Mouse (Mus musculus): ENCODE measurements around the gene Nbea. TPM values are rescaled to one million over a fixed set of nuclear protein-coding genes. Genes with fewer than 3 reads are reported as not detected.

Gene Nbea
- polyA plus RNA-seq, 1 experiment: 17.5 TPM

DNA sequence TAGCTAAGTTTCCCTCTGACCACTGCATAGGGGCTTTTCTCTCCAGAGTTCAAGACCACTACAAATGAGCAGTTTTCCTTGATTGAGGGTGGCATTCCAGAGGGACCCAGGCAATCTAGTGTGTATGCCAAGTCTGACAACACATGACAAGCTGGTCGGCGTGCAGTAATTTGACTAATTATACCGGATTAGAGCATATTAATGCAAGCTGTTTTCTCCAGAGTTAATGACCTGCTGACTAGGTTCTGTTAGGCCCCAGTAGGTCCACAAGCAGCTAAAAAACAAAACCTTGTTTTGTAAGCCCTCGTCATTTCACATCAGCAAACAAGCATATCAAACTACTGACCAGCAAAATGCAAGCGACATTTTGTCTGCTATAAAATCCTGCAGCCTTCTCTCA, 432.1 kb downstream of the Nbea start:
- DNase-seq (ENCODE audit: low spot score): no peak

DNA sequence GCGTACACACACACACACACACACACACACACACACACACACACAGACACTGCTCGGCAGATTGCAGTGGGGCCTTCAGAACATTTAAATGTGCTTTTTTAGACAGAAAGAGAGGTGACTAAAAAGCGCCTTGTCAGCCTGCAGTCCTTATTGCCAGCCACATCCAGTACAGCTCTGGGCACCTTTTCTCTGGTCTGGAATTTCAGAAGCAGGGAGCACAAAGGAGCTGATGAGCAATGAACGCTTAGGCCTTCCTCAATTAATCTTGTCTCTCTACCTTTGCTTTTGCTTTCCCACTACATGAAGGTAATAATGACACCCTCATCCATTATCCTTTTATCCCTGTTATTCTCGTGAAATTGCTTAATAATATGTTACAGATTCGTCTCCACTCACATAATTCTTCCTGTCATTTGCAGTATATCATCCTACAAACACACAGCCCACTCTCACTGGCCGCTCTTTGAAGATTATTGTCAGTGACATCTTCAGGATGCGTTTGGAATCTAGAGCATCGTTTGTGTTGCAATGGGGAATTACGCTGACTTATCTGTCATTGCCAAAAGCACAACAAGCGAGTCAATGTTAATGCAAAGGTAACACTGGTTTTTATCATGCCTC, 432.9 kb downstream of the Nbea start:
- no peak for DNase-seq (ENCODE audit: low spot score)

DNA sequence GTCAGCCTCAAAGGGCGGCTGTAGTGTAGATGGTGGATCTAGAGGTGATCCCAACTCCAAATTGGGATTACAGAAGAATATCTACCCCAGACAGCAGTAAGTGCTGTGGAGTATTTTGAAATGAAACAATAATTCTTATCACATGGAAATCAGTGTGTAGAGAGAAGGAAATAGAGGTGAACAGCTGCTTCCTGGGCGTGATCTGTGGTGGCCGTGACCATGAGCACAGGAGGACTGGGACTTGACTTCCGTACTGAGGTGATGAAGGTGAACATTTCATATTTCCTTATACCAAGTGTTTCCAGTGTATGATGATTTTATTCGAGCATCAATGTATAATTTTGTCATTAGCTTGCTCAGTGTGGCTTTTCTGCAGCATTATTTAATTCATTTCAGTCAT, 439.6 kb downstream of the Nbea start:
- DNase-seq (ENCODE audit: low spot score): no peak

DNA sequence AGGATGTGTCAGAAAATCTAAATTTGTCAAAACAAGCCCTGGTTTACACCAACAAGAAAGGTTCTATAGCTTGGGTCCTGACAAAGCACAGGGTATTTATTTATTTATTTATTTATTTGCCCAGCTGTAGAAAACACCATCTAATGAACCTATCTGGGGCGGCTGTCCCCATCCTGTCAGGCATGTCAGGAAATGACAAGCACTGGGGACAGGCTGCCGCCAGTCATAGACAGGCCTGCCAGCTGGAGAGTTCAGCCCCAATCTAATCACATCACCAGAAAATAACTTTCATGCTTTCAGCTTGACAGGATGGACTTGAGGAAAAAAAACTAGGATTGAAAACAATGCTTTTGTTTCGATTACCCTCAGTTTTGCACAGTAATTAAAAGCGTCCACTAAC, 440.8 kb downstream of the Nbea start:
- no peak for DNase-seq (ENCODE audit: low spot score)

DNA sequence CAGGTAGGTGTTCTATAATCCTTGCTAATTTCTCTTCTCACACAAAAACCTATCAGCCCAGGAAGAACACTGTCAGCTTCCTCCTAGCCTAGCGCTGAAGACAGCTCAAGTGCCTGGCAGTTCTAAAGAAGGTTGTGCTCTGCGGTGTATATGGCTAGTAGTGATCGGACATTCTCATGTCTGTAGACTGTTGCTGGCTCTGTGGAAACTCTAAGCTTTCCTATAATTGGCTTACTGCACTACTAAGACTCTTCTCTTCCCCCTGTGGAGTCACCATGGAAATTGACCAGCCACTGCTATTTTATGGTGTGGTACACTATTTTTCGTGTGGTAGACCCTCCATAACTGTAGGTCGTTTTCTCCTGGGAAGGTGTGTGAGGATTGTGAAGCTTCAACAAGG, 441.3 kb downstream of the Nbea start:
- no peak for DNase-seq (ENCODE audit: low spot score)

DNA sequence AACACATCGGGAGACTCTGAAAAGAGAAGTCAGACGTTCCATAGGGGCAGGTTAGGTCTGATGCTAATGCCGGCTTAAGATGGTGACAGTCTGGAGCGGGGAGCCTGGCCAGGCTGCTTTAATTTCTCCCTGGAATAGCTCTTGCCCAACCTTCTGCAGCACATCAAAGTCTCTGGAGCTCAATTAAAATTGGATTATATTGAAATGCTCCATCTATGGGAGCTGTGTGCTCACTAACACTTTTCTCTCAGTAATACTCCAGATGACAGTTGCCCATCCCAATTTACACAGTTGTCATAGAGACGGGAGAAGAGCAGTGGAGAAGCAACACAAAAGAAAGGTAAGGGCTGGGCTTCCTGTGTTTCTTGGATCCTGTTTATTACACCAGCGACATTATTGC, 442.1 kb downstream of the Nbea start:
- no peak for DNase-seq (ENCODE audit: low spot score)

DNA sequence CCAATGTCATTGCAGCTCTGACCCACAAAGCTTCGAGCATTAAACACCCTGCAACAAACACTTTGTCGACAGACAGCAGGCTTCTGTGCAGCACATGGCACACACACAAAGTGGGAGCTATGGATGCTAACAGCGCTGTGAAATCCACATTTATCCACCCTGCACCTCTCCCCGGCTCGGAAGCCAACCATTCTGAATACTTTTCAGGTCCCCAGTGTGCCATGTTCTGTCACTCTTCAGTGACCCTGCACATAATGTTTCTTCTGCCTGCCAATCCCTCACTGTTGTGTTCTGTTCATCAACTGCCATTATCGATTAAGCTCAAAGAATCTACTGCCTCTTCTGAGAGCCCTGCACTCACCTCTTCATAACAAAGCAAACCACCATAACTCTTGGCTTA, 449.8 kb downstream of the Nbea start:
- no peak for DNase-seq (ENCODE audit: low spot score)

DNA sequence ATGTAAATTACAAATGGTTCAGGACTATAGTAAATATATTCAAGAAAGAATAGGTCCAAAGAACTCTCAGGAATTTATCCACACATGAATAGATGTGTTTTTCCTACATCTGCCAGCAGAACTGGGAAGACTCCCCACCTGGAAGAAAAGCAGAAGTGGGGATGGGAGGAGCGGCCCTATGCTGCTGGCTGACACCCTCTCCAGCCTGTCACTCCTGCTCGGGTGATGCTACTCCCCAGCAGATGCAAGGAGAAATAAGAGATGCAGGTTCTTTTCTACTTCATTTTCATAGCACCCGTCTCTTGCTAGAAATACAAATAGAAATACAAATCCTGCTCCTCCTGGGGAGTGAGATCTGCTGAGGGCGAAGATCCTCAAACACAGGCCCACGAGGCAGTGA, 453.0 kb downstream of the Nbea start:
- DNase-seq (ENCODE audit: low spot score): no peak

DNA sequence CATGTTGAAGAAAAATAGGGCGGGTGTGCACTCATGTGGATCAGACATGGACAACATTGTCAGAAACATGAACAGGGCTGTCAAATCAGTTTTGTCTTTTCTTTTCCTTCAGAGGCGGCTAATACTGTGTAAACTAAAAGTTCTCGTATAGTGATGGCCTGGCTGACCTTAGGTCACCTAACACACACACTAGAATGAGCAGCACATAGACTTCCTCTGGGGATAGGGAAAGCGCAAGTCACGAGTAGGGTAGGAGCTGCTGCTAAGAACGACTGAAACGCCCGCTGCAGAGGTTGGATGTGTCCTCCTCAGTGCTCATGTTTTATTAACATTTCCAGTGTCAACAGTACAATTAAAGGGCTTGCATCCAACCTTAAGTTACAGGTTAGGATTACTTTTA, 453.4 kb downstream of the Nbea start:
- no peak for DNase-seq (ENCODE audit: low spot score)

DNA sequence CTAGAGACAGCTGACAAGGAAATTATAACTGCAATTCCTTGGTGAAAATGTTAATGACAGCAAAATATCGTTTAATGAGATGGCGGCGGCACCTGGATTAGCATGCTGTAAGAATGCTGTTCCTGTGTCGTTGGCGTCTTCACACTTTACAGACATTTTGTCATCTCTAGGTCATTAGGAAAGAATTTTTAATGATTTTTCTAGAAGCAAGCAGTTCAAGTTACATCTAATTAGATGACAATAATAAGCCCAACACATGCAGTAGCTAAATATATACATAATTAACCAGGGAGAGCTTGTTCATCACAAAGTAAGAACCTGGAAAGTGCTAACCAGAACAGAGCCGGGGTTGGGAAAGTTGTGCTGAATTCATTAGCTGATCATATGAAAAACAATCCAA, 469.2 kb downstream of the Nbea start:
- no peak for DNase-seq (ENCODE audit: low spot score)

DNA sequence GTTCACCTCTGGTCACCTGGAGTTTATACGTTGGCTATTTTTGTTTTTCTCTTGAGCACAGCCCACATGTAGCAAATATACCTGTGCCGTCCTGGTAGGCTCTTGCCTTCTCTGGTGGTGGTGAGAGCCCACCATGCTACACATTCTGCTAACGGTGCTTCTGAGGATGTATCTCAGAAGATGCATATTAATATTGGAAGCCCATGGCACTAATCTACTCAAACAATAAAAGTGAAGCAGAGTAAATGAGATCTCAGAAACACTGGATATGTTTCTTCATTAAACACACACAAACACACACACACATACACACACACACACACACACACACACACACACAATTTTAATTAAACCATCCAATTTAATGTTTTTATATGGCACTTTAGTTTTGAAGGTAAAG, 469.6 kb downstream of the Nbea start:
- DNase-seq (ENCODE audit: low spot score): no peak

DNA sequence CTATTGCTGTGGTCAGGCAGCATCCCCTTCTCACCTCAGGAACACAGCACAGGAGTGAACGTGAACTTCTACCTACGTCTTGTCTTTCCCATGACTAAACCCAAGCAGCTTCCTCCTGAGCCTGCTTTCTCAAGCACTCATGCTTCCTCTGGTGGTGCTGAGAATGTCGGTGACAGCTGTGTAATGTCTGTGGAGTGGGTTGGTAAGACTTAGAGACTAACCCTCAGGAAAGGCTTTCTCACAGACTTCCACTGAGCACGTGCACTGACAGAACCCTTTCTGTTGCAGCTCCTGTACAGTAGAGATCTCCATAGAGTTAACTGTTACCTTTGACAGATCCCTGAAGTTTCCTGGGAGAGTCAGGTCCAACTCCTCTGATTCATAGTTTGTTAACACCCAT, 473.2 kb downstream of the Nbea start:
- no peak for DNase-seq (ENCODE audit: low spot score)

DNA sequence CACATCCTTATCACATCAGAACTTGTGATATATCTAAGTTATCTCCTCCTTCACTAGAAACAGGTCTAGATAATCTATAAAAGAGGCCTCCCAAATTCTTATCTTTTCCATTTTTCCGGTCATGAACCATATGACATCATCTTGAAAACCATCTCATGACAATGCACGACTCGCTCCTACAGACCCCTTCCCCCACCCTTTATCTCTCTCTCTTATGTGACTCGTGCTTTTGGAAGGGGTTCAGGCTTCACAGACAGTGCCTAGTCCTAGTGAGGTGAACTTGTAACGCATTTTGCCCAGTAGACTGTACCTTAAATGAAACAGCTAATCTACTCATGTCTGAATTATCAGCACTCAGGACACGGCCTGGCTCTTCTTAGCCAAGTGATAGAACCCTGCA, 481.9 kb downstream of the Nbea start:
- DNase-seq (ENCODE audit: low spot score): no peak

DNA sequence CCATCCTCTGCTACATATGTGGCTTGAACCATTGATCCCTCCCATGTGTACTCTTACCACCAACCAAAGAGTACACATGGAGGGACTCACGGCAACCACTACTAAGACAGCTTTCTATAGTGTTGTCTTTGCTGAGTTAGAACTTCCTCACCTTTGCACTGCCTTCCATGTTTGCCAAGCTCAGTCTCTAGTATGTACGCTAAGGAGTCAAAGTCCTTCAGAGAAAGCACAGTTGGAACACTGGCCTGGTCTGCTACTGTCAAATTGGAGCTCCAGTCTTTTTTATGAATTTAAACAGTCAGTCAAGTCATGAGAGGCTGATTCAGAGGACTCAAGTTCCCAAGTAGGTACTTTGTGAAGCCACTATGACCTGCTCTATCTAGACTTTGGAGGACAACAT, 486.3 kb downstream of the Nbea start:
- DNase-seq (ENCODE audit: low spot score): no peak

DNA sequence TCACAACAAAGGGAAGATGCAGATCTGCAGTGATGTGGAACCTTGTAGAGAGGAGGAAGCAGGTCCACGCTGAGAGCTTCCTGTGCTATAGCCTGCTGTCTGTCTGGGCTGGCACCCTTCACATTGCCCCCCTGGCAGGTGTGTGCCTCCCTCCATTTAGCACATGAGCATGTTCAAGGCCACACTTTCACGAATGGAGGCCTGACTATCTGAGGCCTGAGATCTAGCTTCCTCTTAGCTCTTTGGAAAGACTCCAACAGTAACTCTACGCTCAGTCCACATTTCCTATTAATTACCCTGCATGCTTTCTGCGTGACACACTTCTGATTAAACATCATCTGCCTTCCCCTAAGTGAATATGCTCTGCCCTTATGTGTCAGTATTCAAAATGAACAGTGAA, 490.4 kb downstream of the Nbea start:
- no peak for DNase-seq (ENCODE audit: low spot score)

DNA sequence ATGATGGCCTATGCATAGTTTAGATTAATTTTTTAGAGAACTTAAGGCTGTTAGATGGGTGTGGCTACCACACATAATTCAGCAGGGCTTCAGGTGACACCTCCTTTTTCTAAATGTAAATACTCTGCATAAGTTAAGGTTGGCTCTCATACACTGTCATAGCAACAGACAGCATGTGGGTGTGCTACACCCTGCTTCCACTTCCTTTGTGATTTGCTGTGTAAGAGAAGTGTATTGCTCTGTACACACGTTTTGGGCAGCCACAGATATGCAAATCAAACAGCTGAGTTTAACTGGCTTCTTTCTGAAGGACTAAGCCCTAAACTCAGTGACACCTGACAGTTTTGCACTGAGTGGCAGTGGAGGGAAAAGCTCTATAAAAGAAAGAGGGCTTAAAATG, 495.4 kb downstream of the Nbea start:
- no peak for DNase-seq (ENCODE audit: low spot score)

DNA sequence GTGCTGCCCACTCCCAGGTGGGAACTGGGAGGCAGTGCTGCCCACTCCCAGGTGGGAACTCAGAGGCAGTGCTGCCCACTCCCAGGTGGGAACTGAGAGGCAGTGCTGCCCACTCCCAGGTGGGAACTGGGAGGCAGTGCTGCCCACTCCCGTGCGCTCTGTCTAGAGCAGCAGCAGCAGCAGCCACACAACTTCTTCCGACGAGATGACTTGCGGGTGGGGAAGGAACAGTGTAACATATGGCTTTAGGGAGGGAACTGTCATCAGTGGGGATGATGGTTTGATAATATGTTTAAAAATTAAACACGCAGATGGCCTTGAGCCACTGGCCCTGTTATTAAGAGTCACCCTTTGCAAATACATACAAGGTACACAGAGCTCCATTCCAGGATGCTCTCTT, 496.5 kb downstream of the Nbea start:
- DNase-seq (ENCODE audit: low spot score): no peak

DNA sequence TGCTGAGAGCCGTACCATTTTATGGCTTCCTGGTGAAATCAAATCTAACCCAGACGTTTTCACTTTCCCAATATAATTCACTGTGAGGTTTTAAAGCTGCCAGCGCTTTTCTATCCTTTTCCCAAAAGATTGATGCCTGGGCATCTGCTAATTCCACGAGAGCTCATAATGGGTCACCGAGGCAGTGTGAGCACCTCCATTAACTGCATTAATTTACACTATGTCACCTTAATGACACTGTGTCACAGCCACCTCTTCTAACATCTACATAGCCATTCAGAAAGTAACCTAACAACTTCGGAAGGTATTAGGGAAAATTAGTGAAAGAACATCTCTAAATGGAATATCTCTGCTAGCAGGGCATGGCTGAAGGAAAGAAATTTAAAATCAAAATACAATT, 497.9 kb downstream of the Nbea start:
- DNase-seq (ENCODE audit: low spot score): no peak

DNA sequence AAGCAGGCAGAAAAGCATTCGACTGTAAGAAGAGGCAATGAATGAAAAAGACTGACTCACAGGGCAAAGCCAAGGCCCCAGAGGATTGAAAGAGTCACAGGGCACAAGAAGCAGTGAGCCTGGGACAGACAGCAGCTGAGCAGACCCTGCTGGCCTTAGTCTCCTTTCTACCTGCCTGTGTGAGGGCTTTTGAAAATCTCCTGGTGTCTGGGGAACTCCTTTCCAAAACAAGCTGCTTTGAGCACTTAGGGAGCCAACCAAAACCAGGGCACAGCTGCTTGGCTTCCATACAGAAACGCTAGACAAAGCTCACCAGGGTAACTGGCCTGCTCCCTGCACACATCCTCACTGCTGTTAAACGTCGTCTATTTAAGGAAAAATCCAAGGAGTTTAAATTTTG, 498.6 kb downstream of the Nbea start:
- no peak for DNase-seq (ENCODE audit: low spot score)

DNA sequence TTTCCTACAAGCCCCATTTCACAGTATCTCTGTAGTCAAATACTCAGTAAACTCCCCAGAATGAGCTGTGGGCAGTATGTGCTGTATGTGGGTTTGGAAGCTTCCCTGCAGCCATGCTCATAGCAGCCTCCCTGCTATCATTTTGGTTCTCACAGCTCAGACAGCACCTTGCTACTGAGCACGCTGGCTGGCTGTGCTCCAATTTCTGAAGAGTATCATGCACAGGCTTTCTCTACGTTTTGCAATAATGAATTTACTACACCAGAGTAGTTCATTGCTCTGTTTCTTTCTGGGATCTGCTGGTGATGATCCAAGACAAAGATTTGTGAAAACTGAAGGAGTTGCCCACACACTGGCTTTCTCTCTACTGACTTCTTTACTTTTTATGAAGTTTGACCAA, 505.8 kb downstream of the Nbea start:
- DNase-seq (ENCODE audit: low spot score): no peak

DNA sequence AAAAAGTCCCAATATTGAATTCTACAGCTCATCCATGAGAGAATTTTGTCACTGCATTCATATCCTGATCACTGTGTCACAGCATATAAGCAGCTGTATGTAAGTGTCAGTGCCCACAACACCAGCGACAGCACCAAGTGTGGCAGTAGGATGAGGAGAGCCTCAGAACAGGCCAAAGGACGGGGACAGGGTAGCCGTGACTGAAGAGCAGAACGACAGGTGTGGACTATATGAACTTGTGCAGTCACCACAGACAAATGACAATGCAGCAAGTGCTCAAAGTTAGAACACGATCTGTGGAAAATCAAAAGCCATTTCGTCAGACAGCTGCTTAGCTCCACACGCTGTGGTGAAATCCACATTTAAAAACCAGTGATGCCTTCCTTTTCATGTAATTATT, 509.3 kb downstream of the Nbea start:
- no peak for DNase-seq (ENCODE audit: low spot score)

DNA sequence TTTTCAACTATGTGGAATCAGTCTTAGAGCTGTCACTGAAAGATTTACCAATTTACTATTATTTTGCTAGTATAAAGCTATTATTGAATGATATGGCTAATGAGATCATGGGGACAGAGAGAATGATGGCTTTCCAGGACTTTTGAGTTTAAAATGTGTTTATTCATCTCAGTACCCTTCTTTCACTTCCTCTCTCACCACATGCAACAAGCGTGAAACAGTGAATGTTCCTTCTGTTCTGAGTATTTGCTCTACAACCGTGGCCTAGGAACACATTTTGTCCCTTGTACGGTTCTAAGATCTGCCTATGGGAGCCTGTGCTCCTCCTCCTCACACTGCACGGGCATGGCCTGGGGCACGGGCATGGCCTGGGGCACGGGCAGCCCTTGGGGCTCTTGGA, 516.5 kb downstream of the Nbea start:
- DNase-seq (ENCODE audit: low spot score): no peak

DNA sequence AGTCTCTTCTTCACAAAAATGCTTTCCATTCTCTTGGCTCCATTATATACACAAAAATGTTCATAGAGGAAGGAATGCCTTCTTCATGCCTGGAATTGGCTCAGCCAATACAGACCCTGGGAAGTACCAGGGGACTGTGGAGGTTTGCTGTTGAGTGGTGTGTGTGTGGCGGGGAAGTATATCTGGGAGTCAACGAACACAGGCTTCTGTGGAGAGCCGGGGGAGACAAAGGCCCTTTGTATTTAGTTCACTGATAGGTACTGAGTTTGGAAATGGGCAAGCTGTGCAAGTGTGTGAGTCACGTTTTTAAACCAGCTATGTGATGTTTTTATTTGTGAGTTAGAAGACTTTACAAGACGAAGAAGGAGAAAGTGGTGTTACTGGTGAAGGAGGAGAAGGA, 517.6 kb downstream of the Nbea start:
- no peak for DNase-seq (ENCODE audit: low spot score)

DNA sequence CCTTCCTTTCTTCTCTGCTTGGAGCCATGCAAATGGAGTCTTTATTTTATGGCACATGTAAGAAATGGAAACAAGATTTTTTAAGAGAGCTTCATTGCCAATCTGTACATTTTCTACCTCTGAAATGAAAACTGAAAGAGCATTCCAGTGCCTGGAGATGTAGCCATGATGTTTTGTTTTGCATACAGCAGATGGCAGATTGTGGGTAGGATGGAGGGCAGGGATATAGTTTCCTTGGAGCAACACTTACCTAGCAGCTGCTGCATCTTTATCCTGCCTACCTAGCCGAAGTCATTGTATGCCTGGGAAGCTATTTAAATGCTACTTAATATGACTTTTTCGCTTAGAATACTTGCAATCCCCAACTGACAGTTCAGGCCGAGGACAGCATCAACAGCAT, 518.8 kb downstream of the Nbea start:
- DNase-seq (ENCODE audit: low spot score): no peak

Data from urinary bladder, adult 2 months (tissue).